ENCODE assay signal across 7 mouse cellular contexts in the genomic region with DNA sequence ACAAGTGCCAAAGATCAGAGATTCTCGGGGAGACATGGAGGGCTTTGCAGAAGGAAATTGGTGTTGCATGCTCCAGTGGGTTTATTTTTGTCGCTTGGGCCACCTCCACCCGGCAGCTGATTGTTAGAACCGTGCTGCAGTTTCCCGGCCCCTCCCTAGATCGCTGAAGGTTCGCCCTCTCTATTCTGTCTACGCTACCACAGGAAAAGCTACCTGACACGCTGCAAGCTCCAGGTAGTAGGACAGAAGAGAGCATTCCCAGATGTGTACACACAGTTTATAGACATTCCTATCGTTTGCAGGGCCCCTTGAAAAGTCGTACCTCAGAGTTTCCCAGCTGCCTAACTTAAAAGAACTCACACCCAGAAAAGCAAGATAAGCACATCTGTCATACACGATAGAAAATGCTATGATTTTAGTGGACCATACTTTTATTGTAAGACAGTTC. TPM values are rescaled to one million over a fixed set of nuclear protein-coding genes. Genes with fewer than 3 reads are reported as not detected.
DNase-seq lines count a peak whose midpoint lies in the region; ATAC-seq lines count a peak whose summit lies in the region.

No protein-coding gene starts in this region.

- H3K4me3 ChIP-seq in limb, embryonic 15.5 days = peak overlapping the region; percentile 98
- H3K4me3 ChIP-seq in neural tube, embryonic 13.5 days = peak overlapping the region; percentile 98

- peak; percentile 33 for ATAC-seq in erythroblast, adult 5-6 weeks (replicated peaks; ENCODE audit: low FRiP score, poor library complexity, severe bottlenecking)
- ATAC-seq in limb, embryonic 15.5 days (ENCODE audit: insufficient number of reproducible peaks, low FRiP score, low TSS enrichment, low read depth) = no peak
- ATAC-seq in neural tube, embryonic 13.5 days (ENCODE audit: low read depth) = 0 out of 2 replicates have a peak, but pooled peaks have one; percentile 9

- H3K4me2 ChIP-seq in limb, embryonic 15.5 days = peak overlapping the region; percentile 59
- peak overlapping the region; percentile 85 for H3K4me2 ChIP-seq in neural tube, embryonic 13.5 days

- no peaks in the 10 kb centered on the region for H3K27me3 ChIP-seq in limb, embryonic 15.5 days
- H3K27me3 ChIP-seq in neural tube, embryonic 13.5 days = no peaks in the 10 kb centered on the region

- DNase-seq in 416B (ENCODE audit: low read depth) = peak; percentile 77
- peak; percentile 57 for DNase-seq in CD4-positive, CD25-positive, alpha-beta regulatory T cell, adult 2 months (ENCODE audit: low read depth, low spot score)
- no peak for DNase-seq in adrenal gland, adult 8-10 months
- DNase-seq in adrenal gland, postnatal 14 days = no peak

- H3K9ac ChIP-seq in limb, embryonic 15.5 days = peak overlapping the region; percentile 75
- peak overlapping the region; percentile 96 for H3K9ac ChIP-seq in neural tube, embryonic 13.5 days

- peak overlapping the region; percentile 98 for H3K27ac ChIP-seq in limb, embryonic 15.5 days
- peak overlapping the region; percentile 97 for H3K27ac ChIP-seq in neural tube, embryonic 13.5 days (replicated peaks)

- peaks cover 15% of the 10 kb centered on the region for H3K4me1 ChIP-seq in limb, embryonic 15.5 days
- H3K4me1 ChIP-seq in neural tube, embryonic 13.5 days (replicated peaks) = peaks cover 45% of the 10 kb centered on the region

- peaks cover 13% of the 10 kb centered on the region for H3K36me3 ChIP-seq in limb, embryonic 15.5 days
- H3K36me3 ChIP-seq in neural tube, embryonic 13.5 days = peaks cover 13% of the 10 kb centered on the region; the same call in 1 of the 2 replicates

- no peaks in the 10 kb centered on the region for H3K9me3 ChIP-seq in limb, embryonic 15.5 days
- H3K9me3 ChIP-seq in neural tube, embryonic 13.5 days = no peaks in the 10 kb centered on the region

- WGBS in limb, embryonic 15.5 days = under 1% methylated on average over 12 of the region's 12 CpGs
- whole genome bisulfite sequencing in neural tube, embryonic 13.5 days = under 1% methylated on average over 12 of the region's 12 CpGs

RNA-seq across cellular contexts. Expression of a gene that starts 1.1 kb away (rescaled TPM):
- total RNA-seq in erythroblast, adult 5-6 weeks (2015; ENCODE audit: low replicate concordance) = 110 and 115 TPM in 2 replicates
- total RNA-seq in erythroblast, adult 5-6 weeks (2017; ENCODE audit: low replicate concordance) = 101 and 104 TPM in 2 replicates
- polyA plus RNA-seq in limb, embryonic 15.5 days (2015; fragmentation: Nextera tagmentation; extraction: Ambion mirVana) = 194 and 201 TPM in 2 replicates
- 181 and 198 TPM in 2 replicates for polyA plus RNA-seq in neural tube, embryonic 13.5 days (2015; fragmentation: Nextera tagmentation; extraction: Ambion mirVana)
- total RNA-seq in adrenal gland, adult 8-10 months (2022) = 10 to 100 TPM; 59.2 to 71.1 (median 63.4) TPM
- total RNA-seq in adrenal gland, postnatal 14 days (2021) = 101 and 105 TPM in 2 replicates

RNA-seq across cellular contexts. Expression of a gene that starts 1.6 kb away (rescaled TPM):
- total RNA-seq in erythroblast, adult 5-6 weeks (2015; ENCODE audit: low replicate concordance) = 6.1 and 21.1 TPM in 2 replicates
- 7.2 and 16.6 TPM in 2 replicates for total RNA-seq in erythroblast, adult 5-6 weeks (2017; ENCODE audit: low replicate concordance)
- polyA plus RNA-seq in limb, embryonic 15.5 days (2015; fragmentation: Nextera tagmentation; extraction: Ambion mirVana) = 40.7 and 45.0 TPM in 2 replicates
- 40.4 and 47.0 TPM in 2 replicates for polyA plus RNA-seq in neural tube, embryonic 13.5 days (2015; fragmentation: Nextera tagmentation; extraction: Ambion mirVana)
- total RNA-seq in adrenal gland, adult 8-10 months (2022) = 10 to 100 TPM; 40.4 to 54.6 (median 43.9) TPM
- total RNA-seq in adrenal gland, postnatal 14 days (2021) = 38.6 and 42.0 TPM in 2 replicates

RNA-seq across cellular contexts. Expression of a gene that starts 47.0 kb away (rescaled TPM):
- 1.7 and 5.4 TPM in 2 replicates for total RNA-seq in erythroblast, adult 5-6 weeks (2015; ENCODE audit: low replicate concordance)
- 2.4 TPM in 1 of 2 replicates, not detected in the other for total RNA-seq in erythroblast, adult 5-6 weeks (2017; ENCODE audit: low replicate concordance)
- 48.7 and 50.7 TPM in 2 replicates for polyA plus RNA-seq in limb, embryonic 15.5 days (2015; fragmentation: Nextera tagmentation; extraction: Ambion mirVana)
- 13.4 and 13.8 TPM in 2 replicates for polyA plus RNA-seq in neural tube, embryonic 13.5 days (2015; fragmentation: Nextera tagmentation; extraction: Ambion mirVana)
- total RNA-seq in adrenal gland, adult 8-10 months (2022) = 10 to 100 TPM; 19.8 to 26.6 (median 23.7) TPM
- 17.8 and 18.4 TPM in 2 replicates for total RNA-seq in adrenal gland, postnatal 14 days (2021)

Comparison
In these comparisons a context has a peak if more than half of its experiments do, and no peak if none do; other contexts are left out.
1. DNase-seq: peak in 416B (single experiment) and CD4-positive, CD25-positive, alpha-beta regulatory T cell, adult 2 months (single experiment); none in adrenal gland, adult 8-10 months (single experiment) and adrenal gland, postnatal 14 days (single experiment).